Mouse (Mus musculus): ENCODE measurements at regions not wholly inside any gene's neighbourhood (a gene's known extent, or its start where the extent isn't known, plus 50 kb on each side); places are given as distances from the start of the nearest gene placed in this dataset.

- TF ChIP-seq CTCF (IDR thresholded peaks at IDR 0.05; ENCODE audit: low read depth) (no peak), EP300 (IDR thresholded peaks at IDR 0.05; ENCODE audit: low read depth) (no peak)
Observed at GRCm38 (mm10) chr5:91697075-91697474, 179.7 kb downstream of the Parm1 start.
